Mouse (Mus musculus) retina, embryonic 14.5 days (tissue): ENCODE data around the gene Nlrp4b.
"Not testable (repeated sequence)": the region's sequence is repeated elsewhere in the genome, so short reads cannot be mapped to it uniquely, and the experiment has no call there.

Source experiments
- DNase-seq: peaks from one replicate; pipeline ENCODE4 v3.0.0-alpha.2; 2015; ENCODE audit warnings: low spot score

Nlrp4b gene

DNA sequence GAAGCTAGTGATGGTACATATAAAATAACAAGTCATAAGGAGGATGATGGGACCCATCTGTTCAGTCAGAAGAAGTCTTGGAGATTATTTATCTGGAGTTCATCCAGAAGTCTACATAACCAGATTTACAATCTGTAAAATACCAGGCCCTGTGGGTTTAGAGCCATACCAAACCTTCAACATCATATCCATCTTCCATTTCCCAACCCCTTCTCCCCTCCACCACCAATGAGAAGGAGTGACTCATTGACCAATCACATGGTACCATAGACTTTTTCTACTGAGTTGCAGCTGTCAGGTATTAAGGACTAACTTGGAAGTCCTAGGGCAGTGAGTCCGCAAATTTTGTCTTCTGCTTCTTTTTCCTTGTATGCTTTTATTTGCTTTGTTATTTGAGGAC is at the start of gene Nlrp4b:
Gene Nlrp4b, plus strand, starts transcription at position 301 of the 400 bp plus-strand sequence.
- no peak for DNase-seq

DNA sequence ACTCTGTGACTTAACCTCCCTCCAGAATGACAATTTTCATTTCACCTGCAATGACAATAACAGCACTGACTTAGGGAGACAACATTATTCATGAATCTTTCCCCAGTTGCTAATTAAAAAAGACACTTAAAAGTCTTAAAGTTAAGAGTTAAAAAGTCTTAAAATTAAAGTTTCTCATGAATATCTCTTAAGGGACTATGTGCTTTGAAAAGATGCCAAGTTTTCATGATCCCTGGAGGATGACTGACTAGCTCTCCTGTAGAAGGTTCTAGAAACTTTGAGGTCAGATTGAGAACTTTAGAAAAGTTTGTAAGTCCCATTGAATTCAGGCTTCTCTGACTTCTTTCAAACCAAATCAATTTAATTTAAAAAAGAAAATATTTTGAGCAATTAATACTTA is 66.7 kb downstream of the Nlrp4b start, which contains the start of gene Vmn1r71:
Gene Vmn1r71, minus strand, starts transcription at position 101 of the 400 bp plus-strand sequence.
- no peak for DNase-seq

DNA sequence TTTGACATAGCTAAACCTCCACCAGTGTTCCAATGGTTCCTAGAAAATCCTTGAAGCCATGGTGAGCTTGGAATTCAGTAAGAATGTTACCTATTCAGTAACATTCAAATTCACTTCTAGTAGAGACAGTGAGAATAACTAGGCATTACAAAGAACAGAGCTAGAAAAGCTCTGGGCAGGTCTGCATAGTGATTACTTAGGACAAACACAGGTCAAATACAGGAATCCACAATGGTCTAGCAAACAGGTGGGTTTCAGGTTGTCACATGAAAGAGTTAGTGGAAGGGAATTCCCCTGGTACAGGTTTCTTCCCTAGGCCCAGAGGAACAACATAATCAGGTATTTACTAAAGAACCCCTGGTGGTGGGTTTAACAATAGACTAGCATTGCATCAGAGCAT is 70.0 kb downstream of the Nlrp4b start:
- not testable (repeated sequence) for DNase-seq
